Comparison of ENCODE assay signal across 24 mouse cellular contexts in the genomic region with DNA sequence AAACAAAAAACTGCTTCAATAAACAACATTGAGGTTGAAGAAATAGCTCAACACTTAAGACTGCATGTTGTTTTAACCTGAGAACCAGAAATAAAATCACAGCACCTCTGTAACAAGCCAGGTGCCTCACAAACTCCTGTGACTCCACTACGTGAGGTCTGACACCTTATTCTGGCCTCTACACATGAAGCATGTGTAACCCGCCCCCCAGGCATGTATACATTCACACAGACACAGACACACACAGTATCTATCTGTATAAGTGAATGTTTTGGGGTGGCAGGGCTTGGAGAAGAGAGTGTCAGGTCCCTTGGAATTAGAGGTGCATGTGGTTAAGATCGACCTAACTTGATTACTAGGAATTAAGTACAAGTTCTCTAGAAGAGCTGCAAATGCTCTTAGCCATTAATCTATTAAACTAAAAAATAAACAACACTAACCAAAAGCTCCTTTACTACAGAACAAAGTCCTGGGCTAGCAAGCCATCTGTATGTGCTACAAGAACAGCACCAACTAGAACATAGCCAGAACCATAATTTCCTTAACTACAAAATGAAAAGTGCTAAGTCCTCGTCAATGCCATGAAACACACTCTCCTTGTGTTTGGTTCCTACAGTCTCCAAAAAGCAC. TPM values are rescaled to one million over a fixed set of nuclear protein-coding genes. Genes with fewer than 3 reads are reported as not detected.
DNase-seq lines count a peak whose midpoint lies in the region; ATAC-seq and TF ChIP-seq lines count a peak whose summit lies in the region.
"Had no signal": no experiment of that assay in that cellular context is flagged by ENCODE, and none has a peak within 500 bp of the region (broad histone marks: within the 10 kb centered on the region; RNA-seq: fewer than 3 reads in every experiment).

No protein-coding gene starts in this region.

- no peak overlapping the region for H3K4me2 ChIP-seq in intestine, embryonic 14.5 days (ENCODE audit: low read length)
- no peak overlapping the region for H3K4me2 ChIP-seq in intestine, embryonic 16.5 days (ENCODE audit: low read depth, low read length)
- no peak overlapping the region for H3K4me2 ChIP-seq in liver, embryonic 12.5 days
- H3K4me2 ChIP-seq in stomach, postnatal 0 days (replicated peaks; ENCODE audit: low read depth) = no peak overlapping the region
- H3K4me2 ChIP-seq: embryonic facial prominence, embryonic 12.5 days; forebrain, embryonic 13.5 days had no signal

- no peak overlapping the region for H3K9ac ChIP-seq in intestine, embryonic 14.5 days (ENCODE audit: low read length)
- H3K9ac ChIP-seq in intestine, embryonic 16.5 days (ENCODE audit: low read depth, low read length) = no peak overlapping the region
- H3K9ac ChIP-seq in liver, adult 2 months (ENCODE audit: low read depth, low read length) = peak overlapping the region; percentile 25; the same call in 1 of the 2 replicates
- no peak overlapping the region for H3K9ac ChIP-seq in liver, embryonic 12.5 days
- H3K9ac ChIP-seq in stomach, postnatal 0 days (ENCODE audit: low read length) = no peak overlapping the region
- H3K9ac ChIP-seq: embryonic facial prominence, embryonic 12.5 days; forebrain, embryonic 13.5 days had no signal

- peaks cover 4% of the 10 kb centered on the region for H3K4me1 ChIP-seq in intestine, embryonic 14.5 days (replicated peaks; ENCODE audit: control insufficient read depth, insufficient read depth, low read length)
- no peaks in the 10 kb centered on the region for H3K4me1 ChIP-seq in intestine, embryonic 16.5 days (ENCODE audit: control insufficient read depth, insufficient read depth, low read length)
- peaks cover 31% of the 10 kb centered on the region for H3K4me1 ChIP-seq in liver, adult 2 months (ENCODE audit: control insufficient read depth, insufficient read depth, low read length)
- H3K4me1 ChIP-seq in liver, embryonic 12.5 days = no peaks in the 10 kb centered on the region
- H3K4me1 ChIP-seq in stomach, postnatal 0 days (replicated peaks; ENCODE audit: control insufficient read depth, insufficient read depth) = no peaks in the 10 kb centered on the region
- H3K4me1 ChIP-seq: embryonic facial prominence, embryonic 10.5 days; embryonic facial prominence, embryonic 12.5 days; forebrain, embryonic 13.5 days had no signal

- ATAC-seq in intestine, embryonic 14.5 days (replicated peaks; ENCODE audit: low FRiP score, low TSS enrichment, low read depth) = no peak
- no peak for ATAC-seq in intestine, embryonic 16.5 days
- ATAC-seq in liver, embryonic 12.5 days = no peak
- no peak for ATAC-seq in stomach, postnatal 0 days (ENCODE audit: low FRiP score, low TSS enrichment)
- ATAC-seq: activated CD4-positive, CD25-positive, alpha-beta regulatory T cell, adult 4 months; CD4-positive, CD25-positive, alpha-beta regulatory T cell, adult 4 months; forebrain, embryonic 13.5 days; Patski had no signal

- TF ChIP-seq EP300 in stomach, postnatal 0 days (optimal IDR thresholded peaks at IDR 0.05) = no peak

- no peaks in the 10 kb centered on the region for H3K9me3 ChIP-seq in intestine, embryonic 14.5 days (ENCODE audit: control insufficient read depth, low read length)
- H3K9me3 ChIP-seq in intestine, embryonic 16.5 days (ENCODE audit: control insufficient read depth, low read length) = no peaks in the 10 kb centered on the region
- no peaks in the 10 kb centered on the region for H3K9me3 ChIP-seq in liver, embryonic 12.5 days (replicated peaks)
- H3K9me3 ChIP-seq in stomach, postnatal 0 days (ENCODE audit: control insufficient read depth, low read length) = no peaks in the 10 kb centered on the region
- H3K9me3 ChIP-seq: embryonic facial prominence, embryonic 10.5 days; embryonic facial prominence, embryonic 12.5 days; forebrain, embryonic 13.5 days; G1E had no signal

- peaks cover 27% of the 10 kb centered on the region for H3K36me3 ChIP-seq in intestine, embryonic 14.5 days (ENCODE audit: control insufficient read depth, insufficient read depth, low read length)
- peaks cover 4% of the 10 kb centered on the region for H3K36me3 ChIP-seq in intestine, embryonic 16.5 days (ENCODE audit: control insufficient read depth, insufficient read depth, low read length)
- H3K36me3 ChIP-seq in liver, adult 2 months (ENCODE audit: control insufficient read depth, insufficient read depth, low read length) = peaks cover 32% of the 10 kb centered on the region
- H3K36me3 ChIP-seq in liver, embryonic 12.5 days = peaks cover 19% of the 10 kb centered on the region
- peaks cover 5% of the 10 kb centered on the region for H3K36me3 ChIP-seq in stomach, postnatal 0 days (ENCODE audit: control insufficient read depth, insufficient read depth, low read length)
- H3K36me3 ChIP-seq: embryonic facial prominence, embryonic 10.5 days had no signal

- H3K4me3 ChIP-seq in intestine, embryonic 14.5 days (ENCODE audit: low read depth, low read length) = no peak overlapping the region
- H3K4me3 ChIP-seq in intestine, embryonic 16.5 days (ENCODE audit: low read length) = no peak overlapping the region
- H3K4me3 ChIP-seq in liver, adult 2 months (ENCODE audit: insufficient read depth, low read depth, low read length) = no peak overlapping the region
- H3K4me3 ChIP-seq in liver, embryonic 12.5 days = no peak overlapping the region
- H3K4me3 ChIP-seq in stomach, postnatal 0 days (ENCODE audit: low read depth, low read length) = no peak overlapping the region
- H3K4me3 ChIP-seq: embryonic facial prominence, embryonic 10.5 days; embryonic facial prominence, embryonic 12.5 days; forebrain, embryonic 13.5 days had no signal

- H3K27ac ChIP-seq in intestine, embryonic 14.5 days (ENCODE audit: low read depth) = no peak overlapping the region
- H3K27ac ChIP-seq in intestine, embryonic 16.5 days (ENCODE audit: low read length) = no peak overlapping the region
- H3K27ac ChIP-seq in liver, adult 2 months (replicated peaks; ENCODE audit: insufficient read depth, low read depth, low read length) = peak overlapping the region; percentile 90
- H3K27ac ChIP-seq in liver, embryonic 12.5 days = no peak overlapping the region
- H3K27ac ChIP-seq in stomach, postnatal 0 days (replicated peaks) = no peak overlapping the region
- H3K27ac ChIP-seq: embryonic facial prominence, embryonic 10.5 days; embryonic facial prominence, embryonic 12.5 days; forebrain, embryonic 13.5 days had no signal

- peaks cover 22% of the 10 kb centered on the region; the same call in 1 of the 2 replicates for H3K79me2 ChIP-seq in liver, adult 2 months (ENCODE audit: control insufficient read depth, insufficient read depth, low read length)

- 89% methylated on average over 4 of the region's 4 CpGs for WGBS in intestine, embryonic 14.5 days
- WGBS in intestine, embryonic 16.5 days = 85% methylated on average over 4 of the region's 4 CpGs
- WGBS in liver, adult 2 months = 50% methylated on average over 4 of the region's 4 CpGs
- WGBS in liver, embryonic 12.5 days (ENCODE audit: insufficient replicate concordance) = 81% methylated on average over 4 of the region's 4 CpGs
- 89% methylated on average over 4 of the region's 4 CpGs for WGBS in stomach, postnatal 0 days

- peak; percentile 51 for DNase-seq in heart, adult 11 months
- DNase-seq in heart, adult 8-10 months (ENCODE audit: low spot score) = no peak
- peak; percentile 34 for DNase-seq in intestine, embryonic 14.5 days (ENCODE audit: low spot score)
- peak; percentile 71 for DNase-seq in liver, adult 2 months (ENCODE audit: extremely low read depth, low read depth, low spot score)
- DNase-seq in stomach, postnatal 0 days (ENCODE audit: low spot score) = peak; percentile 2
- DNase-seq: adrenal gland, adult 8-10 months; adrenal gland, postnatal 14 days; adrenal gland, postnatal 36 days; B cell, adult 2 months; cerebellum, adult 11-12 months; cerebellum, adult 2 months; cerebellum, adult 9-10 months; cerebellum, postnatal 10 days; cerebellum, postnatal 25 days had no signal

- H3K27me3 ChIP-seq in intestine, embryonic 14.5 days (replicated peaks; ENCODE audit: control insufficient read depth, insufficient read depth, low read length) = no peaks in the 10 kb centered on the region
- no peaks in the 10 kb centered on the region for H3K27me3 ChIP-seq in intestine, embryonic 16.5 days (replicated peaks; ENCODE audit: control insufficient read depth, insufficient read depth, low read length)
- H3K27me3 ChIP-seq in liver, adult 2 months (ENCODE audit: control insufficient read depth, insufficient read depth, low read length) = no peaks in the 10 kb centered on the region
- no peaks in the 10 kb centered on the region for H3K27me3 ChIP-seq in liver, embryonic 12.5 days (replicated peaks)
- H3K27me3 ChIP-seq in stomach, postnatal 0 days (ENCODE audit: control insufficient read depth, insufficient read depth, low read length) = no peaks in the 10 kb centered on the region
- H3K27me3 ChIP-seq: CH12.LX; embryonic facial prominence, embryonic 12.5 days; forebrain, embryonic 13.5 days; Patski had no signal

- no peak for TF ChIP-seq POLR2A in liver, adult 2 months (IDR thresholded peaks at IDR 0.05; ENCODE audit: extremely low read depth, insufficient read depth, low read length)

- TF ChIP-seq CTCF in liver, adult 2 months (IDR thresholded peaks at IDR 0.05; ENCODE audit: low read depth, low read length) = no peak
- TF ChIP-seq CTCF in stomach, postnatal 0 days (IDR thresholded peaks at IDR 0.05; ENCODE audit: low read depth) = no peak

RNA-seq across cellular contexts. Expression of a gene that starts 13.1 kb away (rescaled TPM):
- total RNA-seq in heart, adult 8-10 months (2022) = 100 to 1,000 TPM; 313 to 403 (median 351) TPM
- polyA plus RNA-seq in intestine, embryonic 14.5 days (2014; fragmentation: Nextera tagmentation; extraction: Ambion mirVana) = 122 and 131 TPM in 2 replicates
- polyA plus RNA-seq in intestine, embryonic 16.5 days (2015; fragmentation: Nextera tagmentation; extraction: Ambion mirVana) = 167 and 174 TPM in 2 replicates
- 285 and 321 TPM in 2 replicates for total RNA-seq in liver, adult 2 months (2014; rRNA removed)
- polyA plus RNA-seq in liver, adult 2 months (2012; rRNA removed) = 101 and 143 TPM in 2 replicates
- 47.9 and 49.4 TPM in 2 replicates for polyA plus RNA-seq in liver, embryonic 12.5 days (2016; fragmentation: Nextera tagmentation; extraction: Ambion mirVana)
- 113 and 115 TPM in 2 replicates for polyA plus RNA-seq in stomach, postnatal 0 days (2015; fragmentation: Nextera tagmentation; extraction: Ambion mirVana)
